Mouse (Mus musculus) lung, postnatal 14 days (tissue): ENCODE measurements around the gene Marveld3.

Experiments
- DNase-seq: peaks from one replicate; pipeline ENCODE4 v3.0.0; 2021

Marveld3 gene

GRCm38 (mm10) chr8:109961693-109962367 lies at the start of gene Marveld3:
TSS of gene Marveld3 (minus strand) at chr8:109962203.
- DNase-seq = peak; percentile 80

GRCm38 (mm10) chr8:110010868-110011267 lies 48.9 kb upstream of the Marveld3 start:
- DNase-seq = peak; percentile 62

- DNase-seq = no peak
These were observed 47.0 kb upstream of the Marveld3 start for GRCm38 (mm10) chr8:110008995-110009446.

GRCm38 (mm10) chr8:110008228-110008994 lies 46.4 kb upstream of the Marveld3 start:
- no peak for DNase-seq

GRCm38 (mm10) chr8:110006312-110007023 lies 44.5 kb upstream of the Marveld3 start:
- no peak for DNase-seq

- no peak for DNase-seq
These were observed 42.3 kb upstream of the Marveld3 start for GRCm38 (mm10) chr8:110004300-110004699.

GRCm38 (mm10) chr8:110002953-110003352 lies 41.0 kb upstream of the Marveld3 start:
- DNase-seq = peak; percentile 26

- no peak for DNase-seq
These were observed 38.0 kb upstream of the Marveld3 start for GRCm38 (mm10) chr8:109999974-110000373.

GRCm38 (mm10) chr8:109998066-109998465 lies 36.1 kb upstream of the Marveld3 start:
- no peak for DNase-seq

- no peak for DNase-seq
These were observed 35.4 kb upstream of the Marveld3 start for GRCm38 (mm10) chr8:109997381-109997780.

- DNase-seq = no peak
These were observed 30.9 kb upstream of the Marveld3 start for GRCm38 (mm10) chr8:109992951-109993350.

- no peak for DNase-seq
These were observed 30.2 kb upstream of the Marveld3 start for GRCm38 (mm10) chr8:109992166-109992565.

- DNase-seq = no peak
These were observed 28.2 kb upstream of the Marveld3 start, which contains the start of gene Tat for GRCm38 (mm10) chr8:109990224-109990623. TSS of gene Tat (plus strand) at chr8:109990437.

GRCm38 (mm10) chr8:109989151-109989550 lies 27.1 kb upstream of the Marveld3 start:
- no peak for DNase-seq

- DNase-seq = no peak
These were observed 25.8 kb upstream of the Marveld3 start for GRCm38 (mm10) chr8:109987776-109988175.

GRCm38 (mm10) chr8:109986384-109986783 lies 24.4 kb upstream of the Marveld3 start:
- no peak for DNase-seq

- DNase-seq = no peak
These were observed 21.9 kb upstream of the Marveld3 start for GRCm38 (mm10) chr8:109983944-109984343.

- DNase-seq = no peak
These were observed 20.5 kb upstream of the Marveld3 start for GRCm38 (mm10) chr8:109982386-109983105.

GRCm38 (mm10) chr8:109979339-109979738 lies 17.3 kb upstream of the Marveld3 start:
- no peak for DNase-seq

- DNase-seq = no peak
These were observed 10.9 kb upstream of the Marveld3 start for GRCm38 (mm10) chr8:109972901-109973300.

GRCm38 (mm10) chr8:109970323-109970722 lies 8.3 kb upstream of the Marveld3 start:
- DNase-seq = no peak

- no peak for DNase-seq
These were observed 6.8 kb upstream of the Marveld3 start for GRCm38 (mm10) chr8:109968837-109969236.

GRCm38 (mm10) chr8:109964106-109964505 lies 2.1 kb upstream of the Marveld3 start:
- DNase-seq = no peak
